Mouse (Mus musculus) left cerebral cortex, adult 11 months (tissue): ENCODE measurements around the gene Il20.
A peak's percentile ranks its signal among the peaks of the same experiment; 100 is the strongest.

Experiments used
- DNase-seq: peaks from one replicate; pipeline ENCODE4 v3.0.0; 2022; ENCODE audit warnings: low spot score

Il20 gene

GRCm38 (mm10) chr1:130911401-130912010 is at the start of gene Il20:
Il20 (minus strand) TSS chr1:130911451.
- no peak for DNase-seq

GRCm38 (mm10) chr1:130946920-130947319 is 35.7 kb upstream of the Il20 start:
- no peak for DNase-seq

GRCm38 (mm10) chr1:130941801-130942200 is 30.6 kb upstream of the Il20 start:
- DNase-seq = no peak

GRCm38 (mm10) chr1:130940065-130940687 is 28.9 kb upstream of the Il20 start, which contains the start of gene Il19:
Il19 (minus strand) TSS chr1:130940115.
- DNase-seq = no peak

- DNase-seq = no peak
Observed at GRCm38 (mm10) chr1:130938192-130938591, 26.9 kb upstream of the Il20 start.

GRCm38 (mm10) chr1:130937170-130937569 is 25.9 kb upstream of the Il20 start:
- DNase-seq = no peak

GRCm38 (mm10) chr1:130936351-130936750 is 25.1 kb upstream of the Il20 start:
- no peak for DNase-seq

- DNase-seq = no peak
Observed at GRCm38 (mm10) chr1:130926484-130926883, 15.2 kb upstream of the Il20 start.

GRCm38 (mm10) chr1:130918323-130918980 is 7.2 kb upstream of the Il20 start:
- no peak for DNase-seq

- DNase-seq = no peak
Observed at GRCm38 (mm10) chr1:130902505-130902904, 8.7 kb downstream of the Il20 start.

GRCm38 (mm10) chr1:130894468-130894867 is 16.8 kb downstream of the Il20 start:
- no peak for DNase-seq

- no peak for DNase-seq
Observed at GRCm38 (mm10) chr1:130893329-130894040, 17.8 kb downstream of the Il20 start.

- DNase-seq = no peak
Observed at GRCm38 (mm10) chr1:130892446-130892845, 18.8 kb downstream of the Il20 start.

GRCm38 (mm10) chr1:130887354-130887753 is 23.9 kb downstream of the Il20 start, which contains the start of gene Il24:
Il24 (minus strand) TSS chr1:130887454.
- no peak for DNase-seq

- no peak for DNase-seq
Observed at GRCm38 (mm10) chr1:130883146-130883545, 28.1 kb downstream of the Il20 start.

- DNase-seq = no peak
Observed at GRCm38 (mm10) chr1:130879927-130880326, 31.3 kb downstream of the Il20 start.

- no peak for DNase-seq
Observed at GRCm38 (mm10) chr1:130877889-130878614, 33.2 kb downstream of the Il20 start.

- DNase-seq = peak; percentile 52
Observed at GRCm38 (mm10) chr1:130876931-130877509, 34.2 kb downstream of the Il20 start.

GRCm38 (mm10) chr1:130875910-130876309 is 35.3 kb downstream of the Il20 start:
- no peak for DNase-seq

GRCm38 (mm10) chr1:130875139-130875538 is 36.1 kb downstream of the Il20 start:
- DNase-seq = peak; percentile 48

GRCm38 (mm10) chr1:130872912-130873311 is 38.3 kb downstream of the Il20 start:
- no peak for DNase-seq
